Mouse (Mus musculus) macrophage (primary cell): ENCODE results near the gene Itgb6. TPM values are rescaled to one million over a fixed set of nuclear protein-coding genes. Genes with fewer than 3 reads are reported as not detected.

Source experiments
- H3K27ac ChIP-seq: fragments of 350-480 bp; formaldehyde crosslinking; 2 replicates; pipeline ENCODE4 v1.9.0; 2021
- H3K36me3 ChIP-seq: fragments of 350-480 bp; formaldehyde crosslinking; 2 replicates; pipeline ENCODE4 v1.9.0; 2021; ENCODE audit errors: inconsistent target
- H3K4me3 ChIP-seq: fragments of 350-480 bp; formaldehyde crosslinking; 2 replicates; pipeline ENCODE4 v1.9.0; 2021; ENCODE audit errors: inconsistent target
- H3K79me2 ChIP-seq: fragments of 350-480 bp; formaldehyde crosslinking; 2 replicates; pipeline ENCODE4 v1.9.0; 2021; ENCODE audit errors: inconsistent target
- WGBS: methylation state at CpG from one replicate; pipeline ENCODE4 v1.1.7; 2026; ENCODE audit warnings: inconsistent platforms; ENCODE audit not compliant: missing documents; 5-methylcytosine and 5-hydroxymethylcytosine counted together
- polyA plus RNA-seq: library from polyadenylated mRNA; stranded (reverse); fragments of 250-400 nt; gene quantifications from 3 replicates; pipeline ENCODE4 v1.2.4, GENCODE M21; 2018; ENCODE audit warnings: inconsistent platforms

The Itgb6 gene
- polyA plus RNA-seq, 1 experiment from 2014 or later, result not detected

DNA sequence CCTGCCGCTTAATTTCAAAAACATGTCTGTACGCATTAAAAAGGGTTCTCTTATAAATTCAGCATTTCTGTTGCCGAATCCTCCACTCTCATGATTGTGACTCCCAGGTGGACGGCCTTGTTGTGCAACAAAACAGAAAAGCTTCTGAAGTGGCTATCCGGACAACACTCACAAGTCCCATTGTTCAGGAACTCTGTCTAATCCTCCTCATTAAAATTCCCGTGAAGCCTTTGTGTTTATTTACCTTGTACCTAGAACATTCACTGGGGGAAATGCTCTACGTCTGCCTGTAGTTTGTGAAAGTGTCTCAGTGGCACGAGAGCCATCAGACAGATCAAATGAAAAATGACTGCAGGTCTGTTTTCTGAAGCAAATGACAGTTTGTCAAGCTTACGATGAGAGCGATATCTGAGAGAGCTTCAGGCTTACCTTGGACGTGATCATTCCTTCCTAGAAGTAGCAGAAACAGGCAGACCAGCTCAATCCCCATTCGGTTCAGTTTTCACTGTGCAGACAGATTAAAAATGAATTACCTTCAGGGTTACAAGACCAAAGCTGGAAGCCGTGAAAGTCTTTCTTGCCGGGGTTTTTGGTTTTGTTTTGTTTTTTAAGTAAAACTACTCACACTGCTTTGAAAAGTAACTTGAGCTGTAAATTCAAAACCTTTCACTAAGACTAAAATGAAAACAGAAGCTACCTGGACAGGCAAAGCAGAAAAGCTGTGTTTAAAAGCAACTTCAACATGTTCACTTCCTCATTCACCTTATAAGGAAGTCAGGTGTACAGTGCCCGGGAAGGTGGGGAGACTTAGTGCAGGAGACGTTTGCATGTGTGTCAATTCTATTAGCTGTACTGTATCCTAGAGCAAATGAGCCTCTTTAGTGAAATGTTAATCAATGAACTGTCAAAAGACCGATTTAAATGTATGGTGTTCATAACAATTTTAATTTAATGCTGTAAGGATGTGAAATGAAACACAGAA is 49.2 kb downstream of the Itgb6 start:
- 73% methylated on average over 17 of the region's 17 CpGs for WGBS
- Histone ChIP-seq H3K36me3 (no peaks in the 10 kb centered on the region), H3K79me2 (no peaks in the 10 kb centered on the region), H3K4me3 (no peak overlapping the region), H3K27ac (no peak overlapping the region)

DNA sequence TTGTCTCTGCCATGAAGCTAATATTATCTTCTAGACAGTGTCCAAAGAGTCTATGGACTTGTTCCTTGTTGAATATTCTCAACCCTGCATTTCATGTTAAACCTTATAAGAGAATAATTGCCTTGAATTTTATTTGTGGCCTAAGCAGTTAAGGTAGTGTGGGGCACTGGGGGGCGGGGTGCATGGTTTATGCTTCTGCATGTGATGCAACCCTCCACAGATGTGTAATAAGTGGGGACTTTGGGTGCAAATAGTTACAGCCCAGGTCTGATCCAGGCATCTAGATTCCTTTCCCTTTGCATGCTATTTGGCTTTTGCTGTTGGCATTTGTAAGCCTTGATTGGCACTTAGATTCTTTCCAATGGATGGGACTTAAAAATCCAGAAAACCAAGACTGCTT is 51.2 kb downstream of the Itgb6 start:
- no peak overlapping the region for H3K4me3 ChIP-seq
- no peaks in the 10 kb centered on the region for H3K36me3 ChIP-seq
- no peaks in the 10 kb centered on the region for H3K79me2 ChIP-seq
- 86% methylated on average over 1 of the region's 1 CpGs for WGBS
- no peak overlapping the region for H3K27ac ChIP-seq

DNA sequence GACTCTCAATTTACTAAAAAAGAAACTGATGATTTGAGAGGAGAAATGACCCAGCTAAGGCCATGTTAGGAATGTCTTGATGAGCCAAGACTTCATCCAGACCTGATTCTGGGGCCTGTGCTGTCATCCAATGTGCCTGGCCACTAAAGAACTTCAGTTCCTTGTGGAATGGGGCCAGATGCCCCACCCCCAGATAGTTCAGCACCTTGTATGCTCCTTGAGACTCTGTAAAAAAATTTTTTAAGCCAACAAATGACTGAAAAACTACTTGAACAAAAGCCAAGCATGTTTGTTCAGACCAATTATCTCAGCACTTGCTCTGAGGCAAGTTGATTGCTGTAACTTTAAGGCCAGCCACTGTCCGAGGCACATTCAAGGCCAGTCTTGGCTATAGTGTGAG is 59.4 kb downstream of the Itgb6 start:
- no peaks in the 10 kb centered on the region for H3K79me2 ChIP-seq
- H3K4me3 ChIP-seq, result no peak overlapping the region
- H3K36me3 ChIP-seq, result no peaks in the 10 kb centered on the region
- no peak overlapping the region for H3K27ac ChIP-seq
- 82% methylated on average over 1 of the region's 1 CpGs for WGBS

DNA sequence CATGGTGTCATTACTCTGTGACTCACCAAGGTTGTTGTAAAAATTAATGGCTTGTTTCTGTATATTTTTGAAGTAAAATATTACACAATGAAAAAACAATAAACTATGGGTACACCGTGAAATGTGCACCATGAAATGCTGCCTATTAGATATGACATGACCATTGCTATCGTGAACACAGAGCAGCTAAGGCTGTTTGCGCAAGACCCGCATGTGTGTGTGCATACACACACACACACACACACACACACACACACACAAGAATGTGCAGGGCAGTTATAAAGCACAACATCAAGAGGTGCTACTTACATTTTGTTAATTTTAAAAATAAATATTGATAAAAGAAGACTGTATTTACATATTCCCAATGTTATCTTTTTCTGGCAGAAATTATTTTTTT is 62.5 kb downstream of the Itgb6 start:
- H3K79me2 ChIP-seq, result no peaks in the 10 kb centered on the region
- no peak overlapping the region for H3K27ac ChIP-seq
- no peak overlapping the region for H3K4me3 ChIP-seq
- H3K36me3 ChIP-seq, result no peaks in the 10 kb centered on the region
- 76% methylated on average over 4 of the region's 4 CpGs for WGBS

DNA sequence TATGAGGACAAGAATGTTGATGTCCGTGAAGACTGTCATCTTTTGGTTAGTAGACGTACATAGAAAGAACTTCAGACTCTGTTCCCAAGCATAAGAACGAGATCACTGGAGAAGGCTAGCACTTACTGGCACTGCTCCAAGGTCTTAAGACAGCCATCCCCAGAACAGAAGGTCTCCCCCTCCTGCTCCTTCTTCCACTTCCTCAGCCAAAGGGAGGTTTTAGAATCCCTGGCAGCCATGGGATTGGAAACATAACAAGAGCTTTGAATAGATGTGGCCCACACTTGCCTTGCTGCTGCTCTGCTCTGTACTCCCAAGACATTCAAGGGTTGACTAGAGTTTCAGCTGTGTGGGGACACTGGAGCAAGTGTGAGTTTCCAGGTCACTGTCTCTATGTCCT is 63.5 kb downstream of the Itgb6 start:
- no peaks in the 10 kb centered on the region for H3K36me3 ChIP-seq
- H3K4me3 ChIP-seq, result no peak overlapping the region
- H3K79me2 ChIP-seq, result no peaks in the 10 kb centered on the region
- 97% methylated on average over 3 of the region's 3 CpGs for WGBS
- no peak overlapping the region for H3K27ac ChIP-seq

DNA sequence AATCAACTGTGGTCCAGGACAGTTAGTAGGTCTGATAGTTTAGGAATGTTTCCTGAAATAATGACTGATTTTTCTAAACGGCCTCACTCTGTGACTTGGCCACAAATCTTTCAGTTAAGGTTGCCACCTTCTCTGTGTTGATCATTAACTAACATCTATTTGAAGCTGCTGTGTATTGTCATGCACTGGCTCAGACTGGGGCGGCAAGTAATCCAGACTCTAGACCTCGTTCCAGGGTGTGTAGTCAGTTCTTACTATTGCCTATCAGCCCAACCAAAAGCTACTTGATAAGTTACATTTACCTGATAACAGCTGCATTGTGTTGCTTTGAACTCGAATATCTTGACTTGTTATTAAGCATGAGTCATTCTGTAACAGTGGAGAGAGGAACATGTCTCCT is 67.6 kb downstream of the Itgb6 start:
- Histone ChIP-seq H3K27ac (no peak overlapping the region), H3K79me2 (no peaks in the 10 kb centered on the region), H3K36me3 (no peaks in the 10 kb centered on the region), H3K4me3 (no peak overlapping the region)
- 84% methylated on average over 4 of the region's 4 CpGs for WGBS

DNA sequence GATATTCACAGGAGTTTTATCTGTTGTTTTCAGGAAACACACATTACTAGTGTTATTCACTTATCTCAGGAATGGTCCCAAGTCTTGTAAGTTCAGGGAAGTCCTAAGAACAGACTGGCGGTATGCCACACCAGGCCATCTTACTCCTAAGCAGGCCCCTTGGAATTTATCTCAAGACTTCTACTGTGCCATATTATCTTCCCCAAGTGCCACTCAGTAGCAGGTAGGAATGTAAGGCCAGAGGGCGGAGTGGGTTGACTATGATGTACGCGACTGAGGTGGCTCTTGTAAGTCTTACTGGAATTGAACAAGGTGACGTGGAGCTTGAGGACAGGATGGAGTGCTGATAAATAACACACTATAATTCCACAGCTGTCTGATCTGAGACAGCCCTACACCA is 72.3 kb downstream of the Itgb6 start:
- Histone ChIP-seq H3K27ac (no peak overlapping the region), H3K4me3 (no peak overlapping the region), H3K79me2 (no peaks in the 10 kb centered on the region), H3K36me3 (no peaks in the 10 kb centered on the region)
- WGBS, result 97% methylated on average over 5 of the region's 5 CpGs

DNA sequence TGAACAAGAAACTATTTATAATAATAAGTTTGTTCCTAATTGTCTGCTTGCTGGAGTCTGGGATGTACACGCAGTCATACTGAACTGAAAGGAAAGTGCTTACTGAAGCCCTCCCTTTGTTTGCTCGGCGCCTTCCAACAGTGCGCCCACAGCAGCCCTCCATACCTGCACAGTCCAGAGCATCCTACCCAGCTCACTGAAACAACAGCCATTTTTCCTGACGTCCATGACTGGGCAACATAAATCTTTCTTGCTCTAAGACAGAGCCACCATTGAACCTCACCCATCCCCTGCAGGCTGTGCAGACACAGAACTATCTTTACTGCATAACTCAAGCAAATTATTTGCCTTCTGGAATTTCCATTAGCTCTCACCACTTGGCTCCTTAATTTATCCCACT is 74.8 kb downstream of the Itgb6 start:
- H3K79me2 ChIP-seq, result no peaks in the 10 kb centered on the region
- no peak overlapping the region for H3K4me3 ChIP-seq
- H3K36me3 ChIP-seq, result no peaks in the 10 kb centered on the region
- H3K27ac ChIP-seq, result no peak overlapping the region
- 92% methylated on average over 5 of the region's 5 CpGs for WGBS

DNA sequence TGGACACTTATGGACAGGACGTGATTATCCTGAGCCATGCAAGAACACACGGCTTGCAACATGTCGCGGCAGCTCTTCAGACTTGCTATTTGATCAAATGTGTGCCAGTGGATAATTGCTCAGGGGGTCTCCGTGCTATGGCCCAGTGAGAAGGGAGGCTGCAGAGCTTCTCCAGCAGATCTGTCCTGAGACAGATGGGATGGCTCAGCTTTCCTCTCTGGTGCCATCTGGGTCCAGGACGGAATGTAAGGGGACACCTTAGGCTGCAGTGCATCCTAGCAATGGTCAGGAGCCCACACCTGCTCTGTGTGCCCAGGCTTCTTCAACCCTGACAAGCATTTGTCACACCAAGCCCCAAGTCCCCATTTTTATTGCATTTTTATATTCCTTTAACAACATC is 75.9 kb downstream of the Itgb6 start:
- Histone ChIP-seq H3K79me2 (no peaks in the 10 kb centered on the region), H3K27ac (no peak overlapping the region), H3K36me3 (no peaks in the 10 kb centered on the region), H3K4me3 (no peak overlapping the region)
- 96% methylated on average over 6 of the region's 6 CpGs for WGBS

DNA sequence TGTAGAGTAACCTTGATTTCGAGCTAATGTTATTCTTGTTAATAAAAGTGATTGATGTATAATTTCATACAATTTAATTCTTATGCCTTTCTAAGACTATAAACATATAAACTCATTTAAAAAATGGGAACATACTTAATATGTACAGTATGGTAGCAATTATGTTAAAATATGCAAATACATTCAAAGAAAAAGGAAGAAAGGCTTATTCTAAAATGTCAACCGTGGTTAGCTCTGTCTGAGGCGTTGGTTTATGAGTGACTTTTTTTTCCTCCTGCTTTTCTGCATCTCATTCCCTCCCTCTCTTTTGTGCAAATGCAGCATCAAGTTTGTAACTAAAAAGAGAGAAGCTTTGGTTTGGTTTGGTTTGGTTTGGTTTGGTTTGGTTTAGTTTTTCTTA is 79.0 kb downstream of the Itgb6 start:
- 25% methylated on average over 1 of the region's 3 CpGs for WGBS
- Histone ChIP-seq H3K79me2 (no peaks in the 10 kb centered on the region), H3K27ac (no peak overlapping the region), H3K36me3 (no peaks in the 10 kb centered on the region), H3K4me3 (no peak overlapping the region)

DNA sequence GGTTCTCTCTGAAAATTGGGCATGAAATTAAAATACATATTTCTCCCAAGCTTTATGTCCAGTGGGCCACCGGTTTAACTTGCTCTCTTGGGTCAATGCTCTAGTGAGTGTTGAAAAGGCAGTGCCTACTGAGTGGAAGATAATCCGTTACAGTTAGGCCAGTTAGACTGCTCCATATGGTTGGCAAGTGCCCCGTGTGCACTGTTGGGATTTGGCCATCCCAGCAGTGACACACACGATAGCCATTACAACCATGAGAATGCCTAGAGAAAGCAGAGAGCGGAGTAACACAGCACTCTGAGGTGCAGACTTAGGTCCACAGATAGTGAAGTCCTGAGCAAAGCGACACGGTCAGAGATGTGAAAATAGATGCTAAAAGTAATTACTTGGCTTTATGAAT is 79.8 kb downstream of the Itgb6 start:
- 92% methylated on average over 7 of the region's 7 CpGs for WGBS
- no peaks in the 10 kb centered on the region for H3K79me2 ChIP-seq
- H3K4me3 ChIP-seq, result no peak overlapping the region
- no peaks in the 10 kb centered on the region for H3K36me3 ChIP-seq
- no peak overlapping the region for H3K27ac ChIP-seq

DNA sequence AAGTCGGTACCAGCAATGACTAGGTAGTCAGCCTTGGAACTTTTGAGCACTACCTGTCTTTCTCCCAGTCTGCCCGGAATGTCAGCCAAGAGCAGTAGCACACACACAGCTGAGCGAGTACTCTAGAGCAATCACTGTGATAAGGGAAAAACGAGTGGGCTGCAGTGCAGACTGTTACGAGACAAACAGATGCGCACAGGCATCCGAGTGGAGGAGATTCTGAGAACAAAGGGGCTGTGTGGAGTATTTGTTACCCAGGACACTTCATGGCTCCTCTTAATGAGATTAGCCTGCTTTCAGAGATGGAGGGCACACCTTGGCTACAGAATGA is 82.1 kb downstream of the Itgb6 start:
- 91% methylated on average over 7 of the region's 7 CpGs for WGBS
- H3K79me2 ChIP-seq, result no peaks in the 10 kb centered on the region
- no peaks in the 10 kb centered on the region for H3K36me3 ChIP-seq
- H3K4me3 ChIP-seq, result no peak overlapping the region
- no peak overlapping the region for H3K27ac ChIP-seq

DNA sequence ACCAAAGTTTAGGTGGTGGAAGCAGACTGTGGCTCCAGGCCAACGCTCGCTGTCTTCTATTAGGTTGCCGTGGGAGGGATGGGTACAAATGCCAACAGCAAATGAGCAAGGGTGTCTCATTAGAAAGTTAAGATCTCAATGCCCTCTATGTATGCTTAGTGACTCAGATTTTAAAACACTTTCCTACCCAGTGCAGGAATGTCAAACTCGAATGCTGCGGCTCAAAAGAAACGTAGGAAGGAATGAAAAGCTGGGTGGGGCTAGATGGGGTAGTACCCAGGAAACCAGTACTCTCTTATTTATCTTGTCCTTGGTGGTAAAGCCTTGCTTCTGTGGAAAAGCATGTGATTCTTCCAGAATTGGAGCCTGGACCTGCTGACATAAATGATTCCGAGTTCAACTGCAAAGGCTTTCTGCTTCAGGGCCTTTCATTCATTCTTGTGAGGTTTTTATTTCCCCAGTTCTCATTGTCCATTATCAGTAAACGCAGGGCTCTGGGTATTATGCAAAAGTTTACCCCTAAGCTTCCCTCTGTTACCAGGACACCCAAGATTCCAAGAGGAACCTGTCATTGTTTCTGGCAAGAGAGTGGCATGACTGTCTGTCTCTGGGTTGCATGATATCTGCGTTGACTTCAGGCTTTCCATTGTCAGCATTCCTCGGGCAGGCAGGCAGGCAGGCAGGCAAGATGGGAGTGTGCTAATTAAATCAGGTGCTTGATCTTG is 82.7 kb downstream of the Itgb6 start:
- 93% methylated on average over 10 of the region's 10 CpGs for WGBS
- Histone ChIP-seq H3K4me3 (no peak overlapping the region), H3K36me3 (no peaks in the 10 kb centered on the region), H3K79me2 (no peaks in the 10 kb centered on the region), H3K27ac (no peak overlapping the region)

DNA sequence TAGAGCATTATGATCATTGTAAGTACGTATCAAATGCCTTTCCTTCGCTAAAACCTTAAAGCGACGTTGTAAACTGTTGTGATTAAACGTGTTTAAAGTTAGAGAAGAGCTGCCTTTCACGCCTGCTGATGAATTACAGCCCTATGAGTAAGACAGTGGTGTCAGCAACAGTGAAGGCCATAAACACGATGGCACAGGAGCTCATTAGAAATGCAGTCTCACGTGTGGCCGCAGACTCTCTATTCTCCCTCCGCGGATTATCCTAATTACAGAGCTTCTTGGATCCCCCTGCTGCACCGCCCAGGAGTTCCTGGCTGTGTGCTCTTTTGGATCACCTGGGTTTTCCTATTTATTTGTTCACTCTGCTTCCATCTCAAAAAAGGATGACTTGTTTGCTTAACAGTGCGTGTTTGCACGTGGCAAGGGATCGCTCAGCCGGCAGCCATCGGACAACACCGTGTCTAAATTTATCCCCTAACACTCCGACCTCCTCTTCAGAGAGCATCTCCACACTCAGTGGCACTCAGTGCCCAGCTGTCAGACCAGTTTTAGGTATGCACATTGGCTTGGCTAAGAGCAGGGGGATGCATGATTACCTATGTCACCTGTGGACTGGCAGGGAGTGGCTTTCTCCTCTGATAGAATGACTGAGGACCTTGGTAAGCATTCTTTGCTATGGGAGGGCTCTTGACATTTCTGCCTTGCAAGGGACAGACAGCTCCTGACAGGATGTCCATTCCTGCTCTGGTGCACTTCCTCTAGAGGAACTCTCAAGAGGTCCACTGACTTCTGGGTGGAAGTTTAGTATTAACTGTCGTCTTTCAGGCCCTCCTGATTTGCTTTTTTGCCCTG is 85.3 kb downstream of the Itgb6 start:
- no peak overlapping the region for H3K4me3 ChIP-seq
- 83% methylated on average over 20 of the region's 20 CpGs for WGBS
- no peak overlapping the region for H3K27ac ChIP-seq
- H3K36me3 ChIP-seq, result no peaks in the 10 kb centered on the region
- no peaks in the 10 kb centered on the region for H3K79me2 ChIP-seq

DNA sequence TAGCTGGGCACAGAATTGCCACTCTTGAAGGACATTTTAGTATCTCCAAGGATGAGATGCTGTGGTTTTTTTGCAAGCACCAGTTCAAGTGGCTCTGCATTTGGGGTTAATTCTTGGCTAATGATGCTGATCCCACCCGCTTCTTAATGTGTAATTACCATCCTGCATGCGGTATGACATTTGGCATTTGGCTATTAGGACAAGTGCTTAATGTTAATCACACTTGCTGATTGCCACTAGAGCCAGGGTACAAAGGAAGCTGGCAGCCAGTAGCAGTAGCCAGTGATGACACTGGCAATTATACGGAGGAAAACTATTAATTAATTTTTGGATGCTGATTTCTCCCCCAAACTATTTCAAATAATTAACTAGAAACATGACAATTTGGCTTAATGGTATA is 86.0 kb downstream of the Itgb6 start:
- H3K36me3 ChIP-seq, result no peaks in the 10 kb centered on the region
- no peak overlapping the region for H3K4me3 ChIP-seq
- no peaks in the 10 kb centered on the region for H3K79me2 ChIP-seq
- no peak overlapping the region for H3K27ac ChIP-seq
- WGBS, result 97% methylated on average over 3 of the region's 3 CpGs
